Comparison of ENCODE assay signal across 8 mouse cellular contexts in genomic region chr4:44424831-44425704, GRCm38 (mm10).
DNase-seq lines count a peak whose midpoint lies in the region; ATAC-seq lines count a peak whose summit lies in the region.

No protein-coding gene starts in this region.

- peaks cover 11% of the 10 kb centered on the region for H3K4me1 ChIP-seq in limb, embryonic 13.5 days

- peak; percentile 20 to 23 for DNase-seq in cerebellum, postnatal 25 days
- DNase-seq in cerebellum, postnatal 36 days, result no peak
- DNase-seq in thymus, postnatal 4 days, result peak; percentile 11
- DNase-seq in thymus, postnatal 10 days (ENCODE audit: low spot score in 2 of 2), result no peak
- peak; percentile 25 for DNase-seq in right cerebral cortex, postnatal 4 days
- no peak for DNase-seq in layer of hippocampus, adult 11-12 months (ENCODE audit: low spot score)

- no peaks in the 10 kb centered on the region for H3K36me3 ChIP-seq in limb, embryonic 13.5 days

- peak overlapping the region; percentile 36; the same call in 1 of the 2 replicates for H3K9ac ChIP-seq in limb, embryonic 13.5 days

- peak overlapping the region; percentile 83 for H3K4me2 ChIP-seq in limb, embryonic 13.5 days (replicated peaks)

- no peak overlapping the region for H3K27ac ChIP-seq in limb, embryonic 13.5 days

- no peak for ATAC-seq in limb, embryonic 13.5 days (ENCODE audit: low FRiP score, low read depth)
- ATAC-seq in cerebellum, adult (ENCODE audit: insufficient number of reproducible peaks, low FRiP score, low TSS enrichment), result no peak

- H3K9me3 ChIP-seq in limb, embryonic 13.5 days, result no peaks in the 10 kb centered on the region

- peaks cover 79% of the 10 kb centered on the region for H3K27me3 ChIP-seq in limb, embryonic 13.5 days

- peak overlapping the region; percentile 47 for H3K4me3 ChIP-seq in limb, embryonic 13.5 days

- under 1% methylated on average over 54 of the region's 56 CpGs for WGBS in limb, embryonic 13.5 days

Comparison
In these comparisons a context has a peak if more than half of its experiments do, and no peak if none do; other contexts are left out.
1. DNase-seq: peak in cerebellum, postnatal 25 days (2 of 2), thymus, postnatal 4 days (single experiment) and right cerebral cortex, postnatal 4 days (single experiment); none in cerebellum, postnatal 36 days (0 of 2), thymus, postnatal 10 days (0 of 2) and layer of hippocampus, adult 11-12 months (single experiment).